Mouse (Mus musculus): ENCODE data around the gene Far2.
"Not testable (repeated sequence)": the region's sequence is repeated elsewhere in the genome, so short reads cannot be mapped to it uniquely, and the experiment has no call there.

DNA sequence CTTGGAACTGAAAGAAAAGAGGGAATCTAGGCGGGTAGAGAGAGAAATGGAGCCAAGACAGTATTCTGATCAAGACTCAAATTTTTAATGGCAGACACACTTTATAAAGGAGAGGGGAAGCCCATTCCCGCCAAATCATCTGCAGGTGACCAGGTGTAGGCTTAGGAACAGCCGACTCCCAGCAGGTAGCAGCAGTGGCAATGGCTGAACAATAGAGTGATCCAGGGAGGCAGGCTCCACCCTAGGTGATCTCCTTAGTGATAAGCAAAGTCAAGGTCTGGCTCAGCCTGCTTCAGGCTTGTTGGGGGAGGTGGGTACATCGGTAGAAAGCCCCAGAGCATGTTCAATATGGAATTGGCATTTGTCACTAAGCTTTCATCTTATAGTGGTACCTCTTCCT, 105.2 kb downstream of the Far2 start:
- not testable (repeated sequence) for TF ChIP-seq POLR2A (IDR thresholded peaks at IDR 0.05; ENCODE audit: low read depth, low read length); CTCF (IDR thresholded peaks at IDR 0.05; ENCODE audit: extremely low read depth, insufficient read length, insufficient replicate concordance, low read depth, low read length)
